Mouse (Mus musculus) hindbrain, embryonic 16.5 days (tissue): ENCODE data around the gene Klhdc2. TPM values are rescaled to one million over a fixed set of nuclear protein-coding genes. Genes with fewer than 3 reads are reported as not detected.

Source experiments
- ATAC-seq: fragments of 200-750 bp; cut with Nextera tagmentation; 2 replicates; pipeline ENCODE4 v1.8.0; 2017; ENCODE audit warnings: moderate TSS enrichment, moderate library complexity
- H3K27ac ChIP-seq: fragments of 300-500 bp; sonication (generic); 2 replicates; pipeline ENCODE4 v1.5.1; 2014; ENCODE audit warnings: low read depth, mild to moderate bottlenecking, control low read depth, low read length, moderate library complexity
- H3K27me3 ChIP-seq: fragments of 300-500 bp; sonication (generic); replicated peaks from 2 replicates; pipeline ENCODE4 v1.6.1; 2014; ENCODE audit warnings: low read length; ENCODE audit not compliant: control insufficient read depth, insufficient read depth
- H3K36me3 ChIP-seq: fragments of 300-500 bp; sonication (generic); 2 replicates; pipeline ENCODE4 v1.6.1; 2014; ENCODE audit warnings: mild to moderate bottlenecking, low read length, moderate library complexity, mixed read lengths; ENCODE audit not compliant: control insufficient read depth, insufficient read depth
- H3K4me1 ChIP-seq: fragments of 300-500 bp; sonication (generic); 2 replicates; pipeline ENCODE4 v1.6.1; 2014; ENCODE audit warnings: low read depth, low read length; ENCODE audit not compliant: control insufficient read depth, insufficient read depth
- H3K4me2 ChIP-seq: fragments of 300-500 bp; sonication (generic); 2 replicates; pipeline ENCODE4 v1.6.1; 2014; ENCODE audit warnings: mild to moderate bottlenecking, low read length, control low read depth, moderate library complexity
- H3K4me3 ChIP-seq: fragments of 300-500 bp; sonication (generic); 2 replicates; pipeline ENCODE4 v1.5.1; 2014; ENCODE audit warnings: mild to moderate bottlenecking, low read length, control low read depth, moderate library complexity
- H3K9ac ChIP-seq: fragments of 300-500 bp; sonication (generic); 2 replicates; pipeline ENCODE4 v1.6.1; 2014; ENCODE audit warnings: low read depth, mild to moderate bottlenecking, control low read depth, low read length, moderate library complexity
- H3K9me3 ChIP-seq: fragments of 300-500 bp; sonication (generic); 2 replicates; pipeline ENCODE4 v1.6.1; 2014; ENCODE audit warnings: mild to moderate bottlenecking, low read length, moderate library complexity; ENCODE audit not compliant: control insufficient read depth
- WGBS: fragments of 180-500 bp; shearing (Covaris S2); extraction: QIAGEN DNeasy Blood & Tissue Kit; methylation state at CpG from one replicate; pipeline ENCODE4 v1.1.7; 2014; 5-methylcytosine and 5-hydroxymethylcytosine counted together
- polyA plus RNA-seq: library from polyadenylated mRNA; unstranded; fragments of >200 nt; fragmentation: Nextera tagmentation; extraction: Ambion mirVana; gene quantifications from 2 replicates; pipeline ENCODE4 v1.2.1, GENCODE M21; 2015

The Klhdc2 gene
- polyA plus RNA-seq, 1 experiment from 2014 or later: 246 TPM

- ATAC-seq: no peak
- WGBS: 57% methylated on average over 1 of the region's 1 CpGs
- H3K9ac ChIP-seq: no peak overlapping the region
- no peaks in the 10 kb centered on the region for H3K27me3 ChIP-seq
- no peak overlapping the region for H3K4me3 ChIP-seq
- no peaks in the 10 kb centered on the region for H3K9me3 ChIP-seq
- no peaks in the 10 kb centered on the region for H3K4me1 ChIP-seq
- H3K36me3 ChIP-seq: no peaks in the 10 kb centered on the region
- H3K4me2 ChIP-seq: no peak overlapping the region
- no peak overlapping the region for H3K27ac ChIP-seq
Measured at GRCm38 (mm10) chr12:69279931-69280469, 16.5 kb upstream of the Klhdc2 start.

DNA sequence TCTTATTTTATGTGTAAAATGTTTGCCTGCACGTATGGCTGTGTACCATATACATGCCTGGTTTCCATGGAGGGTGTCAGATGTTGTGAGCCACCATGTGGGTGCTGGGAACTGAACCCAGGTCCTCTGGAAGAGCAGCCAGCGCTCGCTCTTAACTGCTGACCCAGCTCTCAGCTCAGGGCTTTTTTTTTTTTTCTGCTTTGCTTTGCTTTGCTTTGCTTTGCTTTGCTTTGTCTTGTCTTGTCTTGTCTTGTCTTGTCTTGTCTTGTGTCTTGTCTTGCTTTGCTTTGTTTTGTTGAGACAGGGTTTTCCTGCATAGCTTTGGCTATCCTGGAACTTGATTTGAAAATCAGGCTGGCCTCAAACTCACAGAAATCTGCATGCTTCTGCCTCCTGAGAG, 15.6 kb upstream of the Klhdc2 start:
- WGBS: 91% methylated on average over 3 of the region's 3 CpGs
- H3K4me3 ChIP-seq: no peak overlapping the region
- no peaks in the 10 kb centered on the region for H3K36me3 ChIP-seq
- H3K27me3 ChIP-seq: no peaks in the 10 kb centered on the region
- H3K9ac ChIP-seq: no peak overlapping the region
- no peak overlapping the region for H3K27ac ChIP-seq
- no peak for ATAC-seq
- H3K4me1 ChIP-seq: no peaks in the 10 kb centered on the region
- no peak overlapping the region for H3K4me2 ChIP-seq
- no peaks in the 10 kb centered on the region for H3K9me3 ChIP-seq

DNA sequence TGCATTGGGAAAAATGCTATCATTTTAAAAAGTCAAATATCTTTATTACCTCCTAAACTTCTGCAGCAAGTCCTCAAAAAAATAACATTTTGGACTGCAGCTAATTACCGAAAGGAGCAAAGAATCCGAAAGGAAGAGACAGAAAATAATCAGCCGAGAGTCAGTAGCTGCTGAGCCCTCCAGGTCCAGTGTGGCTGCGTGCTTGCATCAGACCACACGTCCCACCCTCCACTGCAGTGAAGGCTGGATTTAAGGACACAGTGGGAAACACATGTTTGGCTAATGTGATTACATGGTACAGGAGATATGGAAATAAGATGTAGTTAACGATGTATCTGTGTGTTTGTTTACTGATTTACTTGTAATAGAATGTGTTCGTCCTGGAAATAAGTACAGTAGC, 13.3 kb upstream of the Klhdc2 start:
- H3K9ac ChIP-seq: no peak overlapping the region
- no peaks in the 10 kb centered on the region for H3K4me1 ChIP-seq
- H3K36me3 ChIP-seq: no peaks in the 10 kb centered on the region
- no peaks in the 10 kb centered on the region for H3K9me3 ChIP-seq
- no peak overlapping the region for H3K27ac ChIP-seq
- H3K4me3 ChIP-seq: no peak overlapping the region
- no peaks in the 10 kb centered on the region for H3K27me3 ChIP-seq
- H3K4me2 ChIP-seq: no peak overlapping the region
- ATAC-seq: no peak
- WGBS: 80% methylated on average over 7 of the region's 7 CpGs

- 86% methylated on average over 8 of the region's 8 CpGs for WGBS
- H3K27me3 ChIP-seq: no peaks in the 10 kb centered on the region
- H3K36me3 ChIP-seq: no peaks in the 10 kb centered on the region
- no peak overlapping the region for H3K27ac ChIP-seq
- H3K4me3 ChIP-seq: no peak overlapping the region
- H3K9ac ChIP-seq: no peak overlapping the region
- H3K4me1 ChIP-seq: no peaks in the 10 kb centered on the region
- ATAC-seq: no peak
- no peaks in the 10 kb centered on the region for H3K9me3 ChIP-seq
- H3K4me2 ChIP-seq: no peak overlapping the region
Measured at GRCm38 (mm10) chr12:69287535-69287934, 8.9 kb upstream of the Klhdc2 start.

DNA sequence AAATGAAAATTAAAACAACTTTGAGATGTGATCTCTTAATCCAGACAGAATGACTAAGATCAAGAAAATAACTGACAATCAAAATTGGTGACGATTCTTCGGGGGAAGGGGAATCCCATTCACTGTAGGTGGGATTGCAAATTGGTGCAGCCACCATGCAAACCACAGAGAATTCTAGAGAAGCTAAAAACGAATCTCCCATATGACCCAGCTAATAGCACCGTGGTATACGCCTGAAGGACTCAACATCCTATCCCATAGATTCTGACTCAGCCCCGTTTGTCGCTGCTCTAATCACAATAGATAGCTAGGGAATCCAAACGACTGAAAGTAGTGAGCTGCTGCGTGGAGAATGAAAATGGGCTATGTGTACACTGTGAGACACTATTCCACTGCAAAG, 7.8 kb upstream of the Klhdc2 start:
- ATAC-seq: no peak
- H3K4me1 ChIP-seq: no peaks in the 10 kb centered on the region
- no peak overlapping the region for H3K4me2 ChIP-seq
- no peak overlapping the region for H3K9ac ChIP-seq
- no peak overlapping the region for H3K27ac ChIP-seq
- no peaks in the 10 kb centered on the region for H3K9me3 ChIP-seq
- H3K4me3 ChIP-seq: no peak overlapping the region
- H3K27me3 ChIP-seq: no peaks in the 10 kb centered on the region
- H3K36me3 ChIP-seq: no peaks in the 10 kb centered on the region
- 81% methylated on average over 9 of the region's 9 CpGs for WGBS

DNA sequence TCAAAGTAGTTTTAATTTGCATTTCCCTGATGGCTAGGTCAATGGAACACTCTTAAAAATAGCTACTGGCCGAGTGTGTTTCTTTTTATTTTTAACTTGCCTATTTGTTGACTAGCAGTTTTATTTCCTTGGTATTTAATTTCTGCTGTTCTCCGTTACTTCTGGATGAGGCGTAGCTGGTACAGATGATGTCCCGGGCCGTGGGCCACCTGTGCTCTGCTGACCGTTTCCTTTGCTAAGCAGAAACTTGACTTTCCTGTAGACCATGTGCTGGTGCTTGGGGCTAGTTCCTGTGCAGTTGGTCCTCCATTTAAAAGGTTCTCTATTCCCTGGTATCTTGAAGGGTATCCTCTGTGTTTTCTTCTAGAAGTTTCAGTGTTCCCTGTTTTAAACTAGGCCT, 4.1 kb upstream of the Klhdc2 start:
- Histone ChIP-seq H3K27me3 (no peaks in the 10 kb centered on the region), H3K9me3 (no peaks in the 10 kb centered on the region), H3K36me3 (no peaks in the 10 kb centered on the region), H3K9ac (no peak overlapping the region), H3K27ac (no peak overlapping the region), H3K4me3 (no peak overlapping the region), H3K4me2 (no peak overlapping the region), H3K4me1 (peaks cover 7% of the 10 kb centered on the region; the same call in 1 of the 2 replicates)
- no peak for ATAC-seq
- WGBS: 90% methylated on average over 6 of the region's 6 CpGs

GRCm38 (mm10) chr12:69293815-69294214, 2.7 kb upstream of the Klhdc2 start:
- H3K4me2 ChIP-seq: no peak overlapping the region
- H3K27me3 ChIP-seq: no peaks in the 10 kb centered on the region
- WGBS: 69% methylated on average over 2 of the region's 2 CpGs
- ATAC-seq: no peak
- H3K36me3 ChIP-seq: no peaks in the 10 kb centered on the region
- no peak overlapping the region for H3K9ac ChIP-seq
- H3K4me1 ChIP-seq: peaks cover 17% of the 10 kb centered on the region
- no peak overlapping the region for H3K27ac ChIP-seq
- no peaks in the 10 kb centered on the region for H3K9me3 ChIP-seq
- H3K4me3 ChIP-seq: no peak overlapping the region

DNA sequence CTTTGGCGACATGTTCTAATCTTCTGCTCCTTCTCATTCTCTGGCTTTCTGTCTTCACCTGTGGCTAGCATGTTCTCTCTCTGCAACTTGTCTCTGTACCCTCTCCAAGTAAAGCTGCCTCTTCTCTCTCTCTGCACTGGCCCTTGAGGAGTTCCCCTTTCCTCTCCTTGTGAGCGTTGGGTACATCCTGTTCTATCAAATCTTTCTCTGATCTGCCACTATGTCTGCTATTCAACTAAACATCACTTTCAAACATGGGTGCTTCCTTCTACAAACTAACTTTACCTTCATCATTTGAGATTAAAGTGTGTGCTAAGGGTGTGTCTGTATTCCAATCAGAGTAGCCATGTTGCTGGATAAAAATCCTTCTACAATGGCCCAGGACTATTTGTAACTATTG, 1.5 kb upstream of the Klhdc2 start:
- Histone ChIP-seq H3K27ac (no peak overlapping the region), H3K9me3 (no peaks in the 10 kb centered on the region), H3K27me3 (no peaks in the 10 kb centered on the region), H3K4me3 (no peak overlapping the region), H3K4me2 (no peak overlapping the region), H3K9ac (no peak overlapping the region), H3K36me3 (no peaks in the 10 kb centered on the region), H3K4me1 (peaks cover 23% of the 10 kb centered on the region)
- whole genome bisulfite sequencing: 90% methylated on average over 2 of the region's 2 CpGs
- ATAC-seq: no peak

- 0 out of 2 replicates have a peak overlapping the region, but pooled peaks have one; percentile 93 for H3K27ac ChIP-seq
- H3K27me3 ChIP-seq: no peaks in the 10 kb centered on the region
- H3K9me3 ChIP-seq: no peaks in the 10 kb centered on the region
- no peaks in the 10 kb centered on the region for H3K36me3 ChIP-seq
- H3K9ac ChIP-seq: peak overlapping the region; percentile 86; the same call in 1 of the 2 replicates
- H3K4me1 ChIP-seq: peaks cover 23% of the 10 kb centered on the region
- H3K4me3 ChIP-seq: peak overlapping the region; percentile 89
- WGBS: 86% methylated on average over 4 of the region's 4 CpGs
- H3K4me2 ChIP-seq: peak overlapping the region; percentile 70
- ATAC-seq: no peak
Measured at GRCm38 (mm10) chr12:69295651-69296050, 830 bp upstream of the Klhdc2 start.
